In the genomic region with DNA sequence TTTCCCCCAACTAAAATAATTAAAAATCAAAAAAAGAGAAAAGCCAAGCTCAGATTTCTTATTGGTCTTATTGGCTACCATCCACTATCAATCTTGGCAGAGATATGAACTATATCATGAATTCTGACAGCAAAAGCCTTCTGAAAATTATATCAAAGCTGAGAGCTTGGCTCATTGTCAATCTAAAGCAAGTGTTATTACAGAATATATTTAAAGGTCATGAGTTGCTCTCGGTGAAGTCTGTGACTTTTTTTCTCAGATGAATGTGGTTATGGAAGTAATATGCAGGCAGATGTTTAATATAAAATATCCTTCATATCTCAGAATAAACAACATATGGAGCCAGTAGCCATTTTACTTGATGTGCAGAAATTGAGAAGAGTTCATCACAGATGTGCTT, we compare ENCODE assay signal across 27 mouse cellular contexts.
DNase-seq lines count a peak whose midpoint lies in the region; ATAC-seq and TF ChIP-seq lines count a peak whose summit lies in the region.
"Had no signal": no experiment of that assay in that cellular context is flagged by ENCODE, and none has a peak within 500 bp of the region (broad histone marks: within the 10 kb centered on the region; RNA-seq: fewer than 3 reads in every experiment).

No protein-coding gene starts in this region.

- no peaks in the 10 kb centered on the region for H3K27me3 ChIP-seq in embryonic facial prominence, embryonic 14.5 days (replicated peaks; ENCODE audit: control insufficient read depth, insufficient read depth, low read length)
- no peaks in the 10 kb centered on the region for H3K27me3 ChIP-seq in embryonic facial prominence, embryonic 10.5 days (replicated peaks; ENCODE audit: low read depth, poor library complexity, severe bottlenecking)
- no peaks in the 10 kb centered on the region for H3K27me3 ChIP-seq in limb, embryonic 14.5 days (ENCODE audit: control insufficient read depth, insufficient read depth, low read length)
- H3K27me3 ChIP-seq in limb, embryonic 10.5 days (ENCODE audit: low read depth, poor library complexity, severe bottlenecking), result no peaks in the 10 kb centered on the region
- H3K27me3 ChIP-seq: CH12.LX; embryonic facial prominence, embryonic 15.5 days; forebrain, embryonic 12.5 days; Patski had no signal

- H3K4me2 ChIP-seq in embryonic facial prominence, embryonic 14.5 days (ENCODE audit: low read depth, low read length), result no peak overlapping the region
- no peak overlapping the region for H3K4me2 ChIP-seq in limb, embryonic 14.5 days (replicated peaks; ENCODE audit: low read depth, low read length, severe bottlenecking)
- H3K4me2 ChIP-seq: embryonic facial prominence, embryonic 12.5 days; embryonic facial prominence, embryonic 15.5 days; forebrain, embryonic 12.5 days had no signal

- H3K9me3 ChIP-seq in embryonic facial prominence, embryonic 14.5 days (ENCODE audit: control insufficient read depth, low read length), result no peaks in the 10 kb centered on the region
- H3K9me3 ChIP-seq in embryonic facial prominence, embryonic 10.5 days, result no peaks in the 10 kb centered on the region
- no peaks in the 10 kb centered on the region for H3K9me3 ChIP-seq in limb, embryonic 14.5 days (ENCODE audit: control insufficient read depth, low read length)
- H3K9me3 ChIP-seq in limb, embryonic 10.5 days (replicated peaks), result no peaks in the 10 kb centered on the region
- H3K9me3 ChIP-seq: embryonic facial prominence, embryonic 12.5 days; embryonic facial prominence, embryonic 15.5 days; forebrain, embryonic 10.5 days; forebrain, embryonic 12.5 days; G1E had no signal

- TF ChIP-seq CTCF in brain, embryonic 14.5 days (IDR thresholded peaks at IDR 0.05; ENCODE audit: borderline replicate concordance, extremely low read depth, insufficient read depth, insufficient read length), result no peak

- no peak for ATAC-seq in embryonic facial prominence, embryonic 14.5 days (ENCODE audit: low read depth)
- ATAC-seq in limb, embryonic 14.5 days (ENCODE audit: low FRiP score, low read depth), result no peak
- ATAC-seq: activated CD4-positive, CD25-positive, alpha-beta regulatory T cell, adult 4 months; CD4-positive, CD25-positive, alpha-beta regulatory T cell, adult 4 months; forebrain, embryonic 16.5 days; Patski had no signal

- H3K27ac ChIP-seq in embryonic facial prominence, embryonic 14.5 days (replicated peaks; ENCODE audit: low read depth, low read length), result no peak overlapping the region
- no peak overlapping the region for H3K27ac ChIP-seq in embryonic facial prominence, embryonic 10.5 days (replicated peaks)
- no peak overlapping the region for H3K27ac ChIP-seq in limb, embryonic 14.5 days (replicated peaks; ENCODE audit: low read depth, low read length)
- no peak overlapping the region for H3K27ac ChIP-seq in limb, embryonic 10.5 days
- H3K27ac ChIP-seq: embryonic facial prominence, embryonic 12.5 days; embryonic facial prominence, embryonic 15.5 days; forebrain, embryonic 10.5 days; forebrain, embryonic 12.5 days had no signal

- WGBS in embryonic facial prominence, embryonic 14.5 days, result 48% methylated on average over 1 of the region's 1 CpGs
- 83% methylated on average over 1 of the region's 1 CpGs for WGBS in embryonic facial prominence, embryonic 10.5 days
- WGBS in limb, embryonic 14.5 days, result 66% methylated on average over 1 of the region's 1 CpGs
- 94% methylated on average over 1 of the region's 1 CpGs for WGBS in limb, embryonic 10.5 days

- peak; percentile 71 for DNase-seq in embryonic facial prominence, embryonic 14.5 days (ENCODE audit: low spot score)
- DNase-seq in embryonic facial prominence, embryonic 10.5 days (ENCODE audit: low spot score), result no peak
- peak; percentile 23 for DNase-seq in limb, embryonic 14.5 days (ENCODE audit: low spot score)
- DNase-seq in limb, embryonic 10.5 days (ENCODE audit: low spot score), result no peak
- DNase-seq in brain, embryonic 14.5 days (ENCODE audit: low read depth), result peak; percentile 64
- DNase-seq: adrenal gland, adult 8-10 months; adrenal gland, postnatal 14 days; adrenal gland, postnatal 36 days; B cell, adult 2 months; cerebellum, adult 11 months; cerebellum, adult 18-20 months; cerebellum, adult 8-10 months; cerebellum, adult 9-11 months; cerebellum, postnatal 14 days; cerebellum, postnatal 36 days; embryo, embryonic 11 days had no signal

- no peak for TF ChIP-seq POLR2A in limb, embryonic 14.5 days (IDR thresholded peaks at IDR 0.05; ENCODE audit: borderline replicate concordance, extremely low read depth, insufficient read depth, insufficient read length)
- no peak for TF ChIP-seq POLR2A in brain, embryonic 14.5 days (IDR thresholded peaks at IDR 0.05; ENCODE audit: borderline replicate concordance, extremely low read depth, insufficient read depth, insufficient read length, poor library complexity, severe bottlenecking)

- no peaks in the 10 kb centered on the region for H3K4me1 ChIP-seq in embryonic facial prominence, embryonic 14.5 days (ENCODE audit: control insufficient read depth, insufficient read depth, low read length)
- no peaks in the 10 kb centered on the region for H3K4me1 ChIP-seq in embryonic facial prominence, embryonic 10.5 days
- H3K4me1 ChIP-seq in limb, embryonic 14.5 days (ENCODE audit: control insufficient read depth, insufficient read depth, low read length), result no peaks in the 10 kb centered on the region
- no peaks in the 10 kb centered on the region for H3K4me1 ChIP-seq in limb, embryonic 10.5 days
- H3K4me1 ChIP-seq: embryonic facial prominence, embryonic 12.5 days; embryonic facial prominence, embryonic 15.5 days; forebrain, embryonic 10.5 days; forebrain, embryonic 12.5 days had no signal

- no peak overlapping the region for H3K9ac ChIP-seq in embryonic facial prominence, embryonic 14.5 days (ENCODE audit: low read depth, low read length)
- no peak overlapping the region for H3K9ac ChIP-seq in limb, embryonic 14.5 days (ENCODE audit: low read depth, low read length, severe bottlenecking)
- H3K9ac ChIP-seq: embryonic facial prominence, embryonic 12.5 days; embryonic facial prominence, embryonic 15.5 days; forebrain, embryonic 12.5 days had no signal

- H3K4me3 ChIP-seq in embryonic facial prominence, embryonic 14.5 days (ENCODE audit: low read depth, low read length), result no peak overlapping the region
- H3K4me3 ChIP-seq in embryonic facial prominence, embryonic 10.5 days, result no peak overlapping the region
- H3K4me3 ChIP-seq in limb, embryonic 14.5 days (replicated peaks; ENCODE audit: low read length), result no peak overlapping the region
- H3K4me3 ChIP-seq in limb, embryonic 10.5 days, result no peak overlapping the region
- H3K4me3 ChIP-seq: embryonic facial prominence, embryonic 12.5 days; embryonic facial prominence, embryonic 15.5 days; erythroblast, embryonic 14.5 days; forebrain, embryonic 10.5 days; forebrain, embryonic 12.5 days had no signal

- no peaks in the 10 kb centered on the region for H3K36me3 ChIP-seq in embryonic facial prominence, embryonic 14.5 days (ENCODE audit: control insufficient read depth, insufficient read depth, low read length)
- no peaks in the 10 kb centered on the region for H3K36me3 ChIP-seq in embryonic facial prominence, embryonic 10.5 days (replicated peaks)
- H3K36me3 ChIP-seq in limb, embryonic 14.5 days (ENCODE audit: control insufficient read depth, insufficient read depth, low read length), result no peaks in the 10 kb centered on the region
- H3K36me3 ChIP-seq in limb, embryonic 10.5 days, result no peaks in the 10 kb centered on the region
- H3K36me3 ChIP-seq: embryonic facial prominence, embryonic 12.5 days; embryonic facial prominence, embryonic 15.5 days; forebrain, embryonic 10.5 days; forebrain, embryonic 12.5 days; G1E had no signal

Comparison
In these comparisons a context has a peak if more than half of its experiments do, and no peak if none do; other contexts are left out.
1. DNase-seq: peak in embryonic facial prominence, embryonic 14.5 days (single experiment), limb, embryonic 14.5 days (single experiment) and brain, embryonic 14.5 days (single experiment); none in embryonic facial prominence, embryonic 10.5 days (single experiment) and limb, embryonic 10.5 days (single experiment).